Mouse (Mus musculus): ENCODE measurements at regions not wholly inside any gene's neighbourhood (a gene's known extent, or its start where the extent isn't known, plus 50 kb on each side); places are given as distances from the start of the nearest gene placed in this dataset.

DNA sequence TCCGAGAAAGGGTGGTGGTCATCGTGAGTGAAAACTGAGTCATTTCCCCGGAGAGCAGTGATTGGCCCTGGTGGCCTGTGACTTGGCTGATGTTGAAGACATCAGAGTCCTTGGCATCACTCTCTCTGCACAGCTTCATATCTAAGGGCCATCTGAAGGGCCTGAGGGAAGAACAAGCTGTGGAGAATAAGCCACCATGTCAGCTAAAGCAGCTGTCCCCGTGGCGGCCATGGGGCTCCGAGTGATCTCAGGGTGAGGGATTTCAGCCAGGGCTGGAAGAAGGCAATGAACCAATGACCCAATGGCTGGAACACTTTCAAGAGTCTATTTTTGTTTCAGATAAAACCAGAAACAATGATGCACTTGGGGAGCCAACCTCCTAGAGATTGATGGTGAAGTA, 62.2 kb downstream of the Ttc32 start:
- Histone ChIP-seq H3K9me3 (ENCODE audit: low read length) (no peaks in the 10 kb centered on the region), H3K4me2 (ENCODE audit: low read depth, low read length, poor library complexity, severe bottlenecking) (no peak overlapping the region), H3K36me3 (ENCODE audit: insufficient read depth, low read length) (no peaks in the 10 kb centered on the region), H3K27ac (ENCODE audit: low read depth, low read length) (no peak overlapping the region), H3K4me1 (ENCODE audit: insufficient read depth, low read length) (no peaks in the 10 kb centered on the region), H3K9ac (replicated peaks; ENCODE audit: low read length, poor library complexity, severe bottlenecking) (no peak overlapping the region), H3K4me3 (ENCODE audit: low read depth, low read length) (no peak overlapping the region), H3K27me3 (ENCODE audit: insufficient read depth, low read length) (no peaks in the 10 kb centered on the region)
- no peak for TF ChIP-seq CTCF (IDR thresholded peaks at IDR 0.05)
- WGBS, result 95% methylated on average over 6 of the region's 6 CpGs
- ATAC-seq (ENCODE audit: low FRiP score) (no peak), DNase-seq (ENCODE audit: low spot score) (no peak)

DNA sequence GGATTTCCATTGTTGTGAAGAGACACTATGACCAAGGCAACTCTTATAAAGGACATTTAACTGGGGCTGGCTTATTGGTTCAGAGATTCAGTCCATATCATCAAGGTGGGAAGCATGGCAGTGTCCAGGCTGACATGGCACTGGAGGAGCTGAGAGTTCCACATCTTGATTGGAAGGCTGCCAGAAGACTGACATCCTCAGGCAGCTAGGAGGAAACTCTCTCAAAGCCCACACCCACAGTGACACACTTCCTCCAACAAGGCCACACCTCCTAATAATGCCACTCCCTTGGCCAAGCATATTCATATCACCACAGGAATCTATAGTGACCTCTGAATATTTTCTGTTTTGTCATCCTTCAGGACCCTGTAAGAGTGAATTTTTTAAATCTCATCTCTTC, 65.3 kb downstream of the Ttc32 start:
- ATAC-seq (ENCODE audit: low FRiP score), result no peak
- no peak for TF ChIP-seq CTCF (IDR thresholded peaks at IDR 0.05)
- Histone ChIP-seq H3K4me1 (ENCODE audit: insufficient read depth, low read length) (no peaks in the 10 kb centered on the region), H3K9ac (replicated peaks; ENCODE audit: low read length, poor library complexity, severe bottlenecking) (no peak overlapping the region), H3K27ac (ENCODE audit: low read depth, low read length) (no peak overlapping the region), H3K4me3 (ENCODE audit: low read depth, low read length) (no peak overlapping the region), H3K4me2 (ENCODE audit: low read depth, low read length, poor library complexity, severe bottlenecking) (no peak overlapping the region), H3K9me3 (ENCODE audit: low read length) (no peaks in the 10 kb centered on the region), H3K27me3 (ENCODE audit: insufficient read depth, low read length) (no peaks in the 10 kb centered on the region), H3K36me3 (ENCODE audit: insufficient read depth, low read length) (no peaks in the 10 kb centered on the region)
- no peak for DNase-seq (ENCODE audit: low spot score)

DNA sequence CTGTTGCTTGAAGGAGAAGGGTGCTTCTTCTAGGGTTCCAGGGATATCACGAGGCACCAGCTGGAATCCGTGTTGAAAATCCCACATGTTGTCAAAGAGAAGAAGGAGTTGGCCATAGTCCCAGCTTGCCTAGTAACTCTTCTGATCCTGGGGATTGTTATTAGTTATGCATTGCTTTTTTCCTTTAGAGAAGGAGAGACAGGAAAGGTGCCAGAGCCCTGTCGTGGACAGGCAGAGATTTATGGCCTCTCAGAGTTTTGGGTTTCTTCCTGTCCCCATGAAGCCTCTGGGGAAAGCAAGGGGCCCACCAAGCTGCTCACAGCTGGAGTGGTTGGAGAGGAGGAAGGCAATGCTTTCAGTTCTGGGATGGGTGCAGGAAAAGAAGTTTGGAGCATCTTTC, 76.6 kb downstream of the Ttc32 start:
- TF ChIP-seq CTCF (IDR thresholded peaks at IDR 0.05), result no peak
- H3K4me2 ChIP-seq (ENCODE audit: low read depth, low read length, poor library complexity, severe bottlenecking), result no peak overlapping the region
- no peak overlapping the region for H3K27ac ChIP-seq (ENCODE audit: low read depth, low read length)
- H3K9me3 ChIP-seq (ENCODE audit: low read length), result no peaks in the 10 kb centered on the region
- no peak overlapping the region for H3K4me3 ChIP-seq (ENCODE audit: low read depth, low read length)
- H3K36me3 ChIP-seq (ENCODE audit: insufficient read depth, low read length), result no peaks in the 10 kb centered on the region
- no peak for DNase-seq (ENCODE audit: low spot score)
- no peaks in the 10 kb centered on the region for H3K4me1 ChIP-seq (ENCODE audit: insufficient read depth, low read length)
- ATAC-seq (ENCODE audit: low FRiP score), result no peak
- no peak overlapping the region for H3K9ac ChIP-seq (replicated peaks; ENCODE audit: low read length, poor library complexity, severe bottlenecking)
- 66% methylated on average over 3 of the region's 3 CpGs for WGBS
- H3K27me3 ChIP-seq (ENCODE audit: insufficient read depth, low read length), result no peaks in the 10 kb centered on the region

DNA sequence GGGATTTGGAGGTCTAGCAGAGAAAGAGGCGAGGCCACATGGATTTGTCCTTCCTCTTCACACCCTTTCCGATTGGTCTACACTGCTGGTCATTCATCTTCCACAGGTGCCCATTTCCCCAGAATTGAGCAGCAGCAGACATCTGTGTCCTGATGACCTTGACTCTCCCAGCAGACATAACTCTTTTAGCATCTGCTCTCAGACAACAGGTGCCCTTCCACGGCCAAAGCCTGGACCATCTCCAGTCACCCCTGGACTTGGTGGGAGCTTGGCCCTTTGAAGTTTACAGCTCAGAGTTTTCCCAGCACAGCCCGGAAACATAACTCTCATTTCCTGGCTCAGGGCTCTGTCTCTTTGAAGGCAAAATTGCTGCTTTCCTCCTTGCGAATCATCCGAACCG, 80.0 kb downstream of the Ttc32 start:
- Histone ChIP-seq H3K27me3 (ENCODE audit: insufficient read depth, low read length) (no peaks in the 10 kb centered on the region), H3K4me1 (ENCODE audit: insufficient read depth, low read length) (no peaks in the 10 kb centered on the region), H3K4me3 (ENCODE audit: low read depth, low read length) (no peak overlapping the region), H3K4me2 (ENCODE audit: low read depth, low read length, poor library complexity, severe bottlenecking) (no peak overlapping the region), H3K9me3 (ENCODE audit: low read length) (no peaks in the 10 kb centered on the region), H3K36me3 (ENCODE audit: insufficient read depth, low read length) (no peaks in the 10 kb centered on the region), H3K9ac (replicated peaks; ENCODE audit: low read length, poor library complexity, severe bottlenecking) (no peak overlapping the region), H3K27ac (ENCODE audit: low read depth, low read length) (no peak overlapping the region)
- DNase-seq (ENCODE audit: low spot score) (no peak), ATAC-seq (ENCODE audit: low FRiP score) (no peak)
- 83% methylated on average over 7 of the region's 7 CpGs for WGBS
- TF ChIP-seq CTCF (IDR thresholded peaks at IDR 0.05), result no peak

DNA sequence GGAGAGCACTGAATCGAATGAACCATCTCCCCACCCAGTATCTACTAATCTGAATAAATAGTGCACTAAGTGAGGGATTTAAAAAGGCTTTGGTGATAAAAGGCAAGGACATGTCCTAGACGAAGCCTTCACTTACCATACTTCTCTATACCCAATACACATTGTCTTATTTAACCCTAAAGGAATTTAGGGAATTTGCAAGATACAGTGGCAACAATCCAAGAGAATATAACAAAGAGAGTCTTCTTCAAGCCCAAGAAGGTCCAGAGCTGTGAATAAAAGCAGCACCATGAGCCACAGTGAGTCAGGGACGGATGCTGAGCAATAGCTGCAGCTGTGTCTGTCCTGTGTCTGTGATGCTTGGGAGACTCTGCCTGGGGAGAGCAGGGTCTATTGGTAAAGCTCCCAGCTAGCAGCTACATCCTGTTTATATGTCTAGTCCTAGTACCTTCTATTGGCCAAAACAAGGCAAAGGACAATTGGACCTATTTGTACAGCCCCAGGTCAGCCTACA, 82.4 kb downstream of the Ttc32 start:
- 67% methylated on average over 3 of the region's 3 CpGs for WGBS

DNA sequence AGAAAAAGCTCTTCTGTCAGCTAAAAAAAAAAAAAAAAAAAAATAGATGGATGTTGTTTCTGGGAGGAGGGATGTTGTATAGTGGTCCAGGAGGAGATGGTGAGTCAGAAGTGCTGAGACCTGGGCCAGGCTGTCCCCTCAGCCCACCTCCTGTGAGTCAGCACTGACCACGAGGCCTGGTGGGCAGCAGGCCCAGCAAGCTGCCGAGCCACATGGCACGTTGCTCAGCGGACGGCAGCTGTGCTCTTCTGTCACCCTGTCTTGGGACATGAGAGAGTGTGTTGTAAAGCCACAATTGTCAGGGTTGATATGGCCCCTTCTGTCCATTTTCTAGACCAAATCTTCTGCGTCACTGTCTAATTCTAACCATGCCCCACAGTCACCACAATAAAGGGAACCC, 83.9 kb downstream of the Ttc32 start:
- TF ChIP-seq CTCF (IDR thresholded peaks at IDR 0.05), result no peak
- no peaks in the 10 kb centered on the region for H3K9me3 ChIP-seq (ENCODE audit: low read length)
- DNase-seq (ENCODE audit: low spot score) (peak; percentile 33), ATAC-seq (ENCODE audit: low FRiP score) (no peak)
- no peaks in the 10 kb centered on the region for H3K4me1 ChIP-seq (ENCODE audit: insufficient read depth, low read length)
- H3K9ac ChIP-seq (replicated peaks; ENCODE audit: low read length, poor library complexity, severe bottlenecking), result no peak overlapping the region
- 69% methylated on average over 6 of the region's 6 CpGs for WGBS
- no peaks in the 10 kb centered on the region for H3K36me3 ChIP-seq (ENCODE audit: insufficient read depth, low read length)
- no peaks in the 10 kb centered on the region for H3K27me3 ChIP-seq (ENCODE audit: insufficient read depth, low read length)
- no peak overlapping the region for H3K27ac ChIP-seq (ENCODE audit: low read depth, low read length)
- H3K4me2 ChIP-seq (ENCODE audit: low read depth, low read length, poor library complexity, severe bottlenecking), result no peak overlapping the region
- H3K4me3 ChIP-seq (ENCODE audit: low read depth, low read length), result no peak overlapping the region

More for the DNA sequence above, 82.4 kb downstream of the Ttc32 start:
- DNase-seq (ENCODE audit: low spot score) (no peak), ATAC-seq (ENCODE audit: low FRiP score) (no peak)
- Histone ChIP-seq H3K36me3 (ENCODE audit: insufficient read depth, low read length) (no peaks in the 10 kb centered on the region), H3K9ac (replicated peaks; ENCODE audit: low read length, poor library complexity, severe bottlenecking) (no peak overlapping the region), H3K27me3 (ENCODE audit: insufficient read depth, low read length) (no peaks in the 10 kb centered on the region), H3K9me3 (ENCODE audit: low read length) (no peaks in the 10 kb centered on the region), H3K4me1 (ENCODE audit: insufficient read depth, low read length) (no peaks in the 10 kb centered on the region), H3K4me3 (ENCODE audit: low read depth, low read length) (no peak overlapping the region), H3K27ac (ENCODE audit: low read depth, low read length) (no peak overlapping the region), H3K4me2 (ENCODE audit: low read depth, low read length, poor library complexity, severe bottlenecking) (no peak overlapping the region)
- no peak for TF ChIP-seq CTCF (IDR thresholded peaks at IDR 0.05)
